9 mouse cellular contexts compared by ENCODE assay signal in genomic region chr6:143143775-143144273, GRCm38 (mm10). TPM values are rescaled to one million over a fixed set of nuclear protein-coding genes. Genes with fewer than 3 reads are reported as not detected.
DNase-seq lines count a peak whose midpoint lies in the region; ATAC-seq lines count a peak whose summit lies in the region.
"Had no signal": no experiment of that assay in that cellular context is flagged by ENCODE, and none has a peak within 500 bp of the region (broad histone marks: within the 10 kb centered on the region; RNA-seq: fewer than 3 reads in every experiment).

No protein-coding gene starts in this region.

- H3K27me3 ChIP-seq in heart, embryonic 13.5 days (replicated peaks) = no peaks in the 10 kb centered on the region
- H3K27me3 ChIP-seq in forebrain, embryonic 15.5 days = no peaks in the 10 kb centered on the region
- no peaks in the 10 kb centered on the region for H3K27me3 ChIP-seq in limb, embryonic 15.5 days

- DNase-seq in heart, postnatal 25 days (ENCODE audit: low spot score) = no peak
- peak; percentile 19 for DNase-seq in cerebellum, adult 11 months
- peak; percentile 43 for DNase-seq in retina, postnatal 1 day
- no peak for DNase-seq in B cell, adult 2 months
- no peak for DNase-seq in ovary, postnatal 10 days (ENCODE audit: low spot score)

- ATAC-seq in heart, embryonic 13.5 days (ENCODE audit: extremely low read depth, insufficient number of reproducible peaks, low FRiP score, low TSS enrichment) = no peak
- 0 out of 2 replicates have a peak, but pooled peaks have one; percentile 55 for ATAC-seq in forebrain, embryonic 15.5 days (replicated peaks)
- no peak for ATAC-seq in limb, embryonic 15.5 days (ENCODE audit: insufficient number of reproducible peaks, low FRiP score, low TSS enrichment, low read depth)

- WGBS in heart, embryonic 13.5 days = 11% methylated on average over 19 of the region's 19 CpGs
- WGBS in forebrain, embryonic 15.5 days = 17% methylated on average over 19 of the region's 19 CpGs
- WGBS in limb, embryonic 15.5 days = 16% methylated on average over 19 of the region's 19 CpGs

- H3K9ac ChIP-seq in heart, embryonic 13.5 days = peak overlapping the region; percentile 68
- peak overlapping the region; percentile 48 for H3K9ac ChIP-seq in forebrain, embryonic 15.5 days (replicated peaks)
- H3K9ac ChIP-seq in limb, embryonic 15.5 days = no peak overlapping the region

- H3K36me3 ChIP-seq in heart, embryonic 13.5 days = no peaks in the 10 kb centered on the region
- H3K36me3 ChIP-seq in forebrain, embryonic 15.5 days = no peaks in the 10 kb centered on the region
- no peaks in the 10 kb centered on the region for H3K36me3 ChIP-seq in limb, embryonic 15.5 days

- intact Hi-C loops in heart, postnatal 25 days (cut with DNase I) = no loop called here

- H3K27ac ChIP-seq in heart, embryonic 13.5 days (replicated peaks) = no peak overlapping the region
- H3K27ac ChIP-seq in forebrain, embryonic 15.5 days (replicated peaks) = no peak overlapping the region
- no peak overlapping the region for H3K27ac ChIP-seq in limb, embryonic 15.5 days

- no peaks in the 10 kb centered on the region for H3K4me1 ChIP-seq in heart, embryonic 13.5 days
- H3K4me1 ChIP-seq in forebrain, embryonic 15.5 days = no peaks in the 10 kb centered on the region
- H3K4me1 ChIP-seq in limb, embryonic 15.5 days = peaks cover 3% of the 10 kb centered on the region; the same call in 1 of the 2 replicates

- peaks cover 3% of the 10 kb centered on the region; the same call in 1 of the 2 replicates for H3K9me3 ChIP-seq in heart, embryonic 13.5 days
- H3K9me3 ChIP-seq in forebrain, embryonic 15.5 days = no peaks in the 10 kb centered on the region
- H3K9me3 ChIP-seq in limb, embryonic 15.5 days = no peaks in the 10 kb centered on the region

- peak overlapping the region; percentile 73 for H3K4me2 ChIP-seq in heart, embryonic 13.5 days
- peak overlapping the region; percentile 65 for H3K4me2 ChIP-seq in forebrain, embryonic 15.5 days (replicated peaks)
- H3K4me2 ChIP-seq in limb, embryonic 15.5 days = peak overlapping the region; percentile 46

- peak overlapping the region; percentile 49 for H3K4me3 ChIP-seq in heart, embryonic 13.5 days
- H3K4me3 ChIP-seq in forebrain, embryonic 15.5 days = peak overlapping the region; percentile 41
- peak overlapping the region; percentile 30 for H3K4me3 ChIP-seq in limb, embryonic 15.5 days
- H3K4me3 ChIP-seq: myocyte had no signal

RNA-seq across cellular contexts. Expression of gene Etnk1, which starts 23.2 kb away (rescaled TPM):
- polyA plus RNA-seq in heart, embryonic 13.5 days (2015; fragmentation: Nextera tagmentation; extraction: Ambion mirVana) = 11.0 and 12.0 TPM in 2 replicates
- 10 to 100 TPM; 23.1 to 26.1 TPM for total RNA-seq in heart, postnatal 25 days (2021)
- 31.8 and 33.5 TPM in 2 replicates for polyA plus RNA-seq in forebrain, embryonic 15.5 days (2015; fragmentation: Nextera tagmentation; extraction: Ambion mirVana)
- polyA plus RNA-seq in limb, embryonic 15.5 days (2015; fragmentation: Nextera tagmentation; extraction: Ambion mirVana) = 12.5 and 16.1 TPM in 2 replicates

RNA-seq across cellular contexts. Expression of gene C2cd5, which starts 43.9 kb away (rescaled TPM):
- polyA plus RNA-seq in heart, embryonic 13.5 days (2015; fragmentation: Nextera tagmentation; extraction: Ambion mirVana) = 16.5 and 18.1 TPM in 2 replicates
- 10 to 100 TPM; 15.4 to 16.7 TPM for total RNA-seq in heart, postnatal 25 days (2021)
- 44.2 and 44.9 TPM in 2 replicates for polyA plus RNA-seq in forebrain, embryonic 15.5 days (2015; fragmentation: Nextera tagmentation; extraction: Ambion mirVana)
- 23.2 and 23.7 TPM in 2 replicates for polyA plus RNA-seq in limb, embryonic 15.5 days (2015; fragmentation: Nextera tagmentation; extraction: Ambion mirVana)

Comparison
In these comparisons a context has a peak if more than half of its experiments do, and no peak if none do; other contexts are left out.
1. DNase-seq: peak in cerebellum, adult 11 months (single experiment) and retina, postnatal 1 day (single experiment); none in heart, postnatal 25 days (single experiment), B cell, adult 2 months (0 of 2) and ovary, postnatal 10 days (single experiment).
2. Peak in every context shown above with its lines, with median percentiles within 50 percentile points of each other: H3K4me2 ChIP-seq and H3K4me3 ChIP-seq.